Mouse (Mus musculus) stomach, embryonic 14.5 days (tissue): ENCODE measurements around the gene Mrpl52. TPM values are rescaled to one million over a fixed set of nuclear protein-coding genes. Genes with fewer than 3 reads are reported as not detected.
A peak's percentile ranks its signal among the peaks of the same experiment; 100 is the strongest.

ENCODE experiments used
- ATAC-seq: fragments of 200-750 bp; cut with Nextera tagmentation; 2 replicates; pipeline ENCODE4 v1.8.0; 2017; ENCODE audit warnings: low read depth, moderate TSS enrichment; ENCODE audit not compliant: insufficient number of reproducible peaks, insufficient read depth, low FRiP score
- H3K27ac ChIP-seq: fragments of 300-500 bp; sonication (generic); 2 replicates; pipeline ENCODE4 v1.5.1; 2014; ENCODE audit warnings: mild to moderate bottlenecking, low read length, moderate library complexity, mixed read lengths
- H3K27me3 ChIP-seq: fragments of 300-500 bp; sonication (generic); 2 replicates; pipeline ENCODE4 v1.6.1; 2014; ENCODE audit warnings: low read length, control low read depth, mixed read lengths; ENCODE audit not compliant: control insufficient read depth, insufficient read depth
- H3K36me3 ChIP-seq: fragments of 300-500 bp; sonication (generic); 2 replicates; pipeline ENCODE4 v1.6.1; 2014; ENCODE audit warnings: mild to moderate bottlenecking, control low read depth, low read length, moderate library complexity, mixed read lengths; ENCODE audit not compliant: control insufficient read depth, insufficient read depth
- H3K4me1 ChIP-seq: fragments of 300-500 bp; sonication (generic); 2 replicates; pipeline ENCODE4 v1.6.1; 2014; ENCODE audit warnings: low read length, control low read depth, mixed read lengths; ENCODE audit not compliant: control insufficient read depth, insufficient read depth
- H3K4me2 ChIP-seq: fragments of 300-500 bp; sonication (generic); replicated peaks from 2 replicates; pipeline ENCODE4 v1.6.1; 2014; ENCODE audit warnings: low read depth, low read length, control low read depth
- H3K4me3 ChIP-seq: fragments of 300-500 bp; sonication (generic); 2 replicates; pipeline ENCODE4 v1.5.1; 2014; ENCODE audit warnings: low read depth, low read length, control low read depth
- H3K9ac ChIP-seq: fragments of 300-500 bp; sonication (generic); replicated peaks from 2 replicates; pipeline ENCODE4 v1.6.1; 2014; ENCODE audit warnings: low read depth, mild to moderate bottlenecking, control low read depth, low read length, moderate library complexity, mixed read lengths
- H3K9me3 ChIP-seq: fragments of 300-500 bp; sonication (generic); 2 replicates; pipeline ENCODE4 v1.6.1; 2016; ENCODE audit warnings: low read depth, low read length, control low read depth; ENCODE audit not compliant: control insufficient read depth
- WGBS: fragments of 180-500 bp; shearing (Covaris S2); extraction: QIAGEN DNeasy Blood & Tissue Kit; methylation state at CpG from one replicate; pipeline ENCODE4 v1.1.7; 2014; 5-methylcytosine and 5-hydroxymethylcytosine counted together
- polyA plus RNA-seq: library from polyadenylated mRNA; unstranded; fragments of >200 nt; fragmentation: Nextera tagmentation; extraction: Ambion mirVana; gene quantifications from 2 replicates; pipeline ENCODE4 v1.2.1, GENCODE M21; 2014

Mrpl52 gene
- polyA plus RNA-seq, 1 experiment from 2014 or later, result 312 TPM

- WGBS, result under 1% methylated on average over 23 of the region's 23 CpGs
- no peak within 1 kb of the TSS for H3K27ac ChIP-seq
Observed at GRCm38 (mm10) chr14:54475941-54476844, 49.5 kb downstream of the Mrpl52 start, which contains the start of gene Rem2. Rem2 (plus strand) TSS chr14:54476100.

GRCm38 (mm10) chr14:54477172-54477909 is 50.6 kb downstream of the Mrpl52 start:
- 80% methylated on average over 15 of the region's 15 CpGs for WGBS
- peaks cover 6% of the 10 kb centered on the region for H3K4me1 ChIP-seq
- no peak overlapping the region for H3K27ac ChIP-seq
- no peaks in the 10 kb centered on the region for H3K36me3 ChIP-seq
- 0 out of 2 replicates have a peak, but pooled peaks cover 16% of the 10 kb centered on the region for H3K27me3 ChIP-seq
- no peak for ATAC-seq
- no peaks in the 10 kb centered on the region for H3K9me3 ChIP-seq
- H3K9ac ChIP-seq, result no peak overlapping the region
- H3K4me3 ChIP-seq, result no peak overlapping the region
- H3K4me2 ChIP-seq, result no peak overlapping the region

More at GRCm38 (mm10) chr14:54475941-54476844, 49.5 kb downstream of the Mrpl52 start, which contains the start of gene Rem2:
- H3K4me1 ChIP-seq, result peaks cover 6% of the 10 kb centered on the region
- H3K4me3 ChIP-seq, result peak within 1 kb of the TSS; percentile 41
- peak within 1 kb of the TSS; percentile 41; the same call in 1 of the 2 replicates for H3K9ac ChIP-seq
- H3K4me2 ChIP-seq, result peak within 1 kb of the TSS; percentile 86
- H3K36me3 ChIP-seq, result no peaks in the 10 kb centered on the region
- H3K9me3 ChIP-seq, result no peaks in the 10 kb centered on the region
- 0 out of 2 replicates have a peak, but pooled peaks cover 16% of the 10 kb centered on the region for H3K27me3 ChIP-seq
- ATAC-seq, result peak; percentile 62

Other genes starting within 250 kb of the Mrpl52 start
- 400 and 406 TPM in 2 replicates for gene Dad1, start 172.8 kb upstream of the Mrpl52 start, polyA plus RNA-seq
- gene Abhd4, start 172.7 kb upstream of the Mrpl52 start, polyA plus RNA-seq, result 52.2 and 54.3 TPM in 2 replicates
- gene Olfr49, start 142.0 kb upstream of the Mrpl52 start, polyA plus RNA-seq, result not detected in 2 replicates
- gene Oxa1l, start 66.1 kb upstream of the Mrpl52 start, polyA plus RNA-seq, result 53.6 and 55.9 TPM in 2 replicates
- 10.3 and 11.2 TPM in 2 replicates for gene Slc7a7, start 9.1 kb upstream of the Mrpl52 start, polyA plus RNA-seq
- gene Mmp14, start 4.7 kb downstream of the Mrpl52 start, polyA plus RNA-seq, result 154 and 156 TPM in 2 replicates
- 38.1 and 41.7 TPM in 2 replicates for gene Lrp10, start 37.2 kb downstream of the Mrpl52 start, polyA plus RNA-seq
- gene Rem2, start 49.2 kb downstream of the Mrpl52 start, polyA plus RNA-seq, result 1.5 and 2.0 TPM in 2 replicates
- gene Prmt5, start 90.6 kb downstream of the Mrpl52 start, polyA plus RNA-seq, result 79.8 and 80.4 TPM in 2 replicates
- 48.2 and 52.5 TPM in 2 replicates for gene Haus4, start 127.7 kb downstream of the Mrpl52 start, polyA plus RNA-seq
- gene Ajuba, start 150.6 kb downstream of the Mrpl52 start, polyA plus RNA-seq, result 26.2 and 30.3 TPM in 2 replicates
- gene 4931414P19Rik, start 179.1 kb downstream of the Mrpl52 start, polyA plus RNA-seq, result 7.9 and 8.3 TPM in 2 replicates
- gene Psmb5, start 191.1 kb downstream of the Mrpl52 start, polyA plus RNA-seq, result 355 and 361 TPM in 2 replicates
- 0.06 TPM in 1 of 2 replicates, not detected in the other for gene Psmb11, start 194.5 kb downstream of the Mrpl52 start, polyA plus RNA-seq
- not detected in 2 replicates for gene Gm17606, start 214.0 kb downstream of the Mrpl52 start, polyA plus RNA-seq
- 4.5 and 5.1 TPM in 2 replicates for gene Cdh24, start 214.5 kb downstream of the Mrpl52 start, polyA plus RNA-seq